Mouse (Mus musculus): ENCODE results near the gene Btbd8.
A peak's percentile ranks its signal among the peaks of the same experiment; 100 is the strongest.

The Btbd8 gene

DNA sequence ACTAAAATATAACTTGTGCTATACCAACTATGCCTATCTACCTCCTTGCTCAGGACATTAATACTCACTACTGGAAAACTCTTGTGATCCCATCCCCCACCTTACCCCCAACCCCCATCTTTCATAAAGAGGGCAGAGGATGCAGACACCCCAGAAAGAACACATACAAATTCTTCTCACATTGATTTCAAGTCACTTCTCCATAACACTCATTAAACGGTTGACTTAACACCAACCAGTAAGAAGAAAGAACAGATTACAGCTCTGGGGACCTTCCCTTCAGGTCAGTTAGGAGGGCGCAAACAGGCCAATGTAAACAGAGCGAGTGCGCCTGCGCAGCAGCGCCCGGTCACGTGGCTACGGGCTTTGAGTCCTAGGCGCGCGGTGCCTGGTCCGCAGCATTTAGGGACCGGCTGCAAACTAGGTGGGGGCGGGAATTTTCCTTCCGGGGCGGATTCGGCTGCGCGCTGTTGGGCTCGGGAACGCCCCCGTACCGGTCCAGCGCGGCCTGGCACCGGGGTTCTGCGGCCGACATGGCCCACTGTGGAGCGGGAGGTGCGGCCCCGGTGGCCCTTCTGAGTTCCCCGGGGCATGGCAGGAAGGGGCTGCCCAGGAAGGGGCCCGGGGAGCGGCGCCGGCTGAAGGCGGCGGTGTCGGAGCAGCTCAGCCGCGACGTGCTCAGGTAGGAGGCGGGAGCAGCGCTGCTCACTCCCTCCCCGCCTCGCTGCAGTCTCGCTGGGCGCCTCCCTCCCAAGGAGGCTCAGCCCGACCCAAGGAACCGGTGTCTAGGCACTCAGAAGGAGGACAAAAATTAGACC lies at the start of gene Btbd8:
Gene Btbd8 (plus strand): TSS at position 534 of the 818 bp plus-strand sequence.
- DNase-seq = peak; percentile 94

DNA sequence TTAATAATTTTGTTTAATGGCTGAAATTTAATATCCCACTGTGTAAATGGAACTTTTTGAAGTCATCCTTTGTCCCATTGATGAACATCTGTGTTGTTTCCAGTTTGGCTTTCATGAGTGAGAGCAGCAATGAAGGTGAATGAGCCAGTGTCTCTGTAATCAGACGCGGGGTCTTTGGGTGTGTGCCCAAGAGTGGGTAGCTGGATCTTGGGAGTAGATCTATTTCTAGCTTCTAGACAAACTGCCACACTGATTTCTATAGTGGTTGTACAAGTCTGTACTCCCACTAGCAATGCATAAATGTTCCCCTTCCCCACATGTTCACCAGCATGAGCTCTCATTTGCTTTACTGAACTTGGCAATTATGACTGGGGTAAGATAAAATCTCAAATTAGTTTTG lies 48.4 kb upstream of the Btbd8 start:
- DNase-seq = no peak

DNA sequence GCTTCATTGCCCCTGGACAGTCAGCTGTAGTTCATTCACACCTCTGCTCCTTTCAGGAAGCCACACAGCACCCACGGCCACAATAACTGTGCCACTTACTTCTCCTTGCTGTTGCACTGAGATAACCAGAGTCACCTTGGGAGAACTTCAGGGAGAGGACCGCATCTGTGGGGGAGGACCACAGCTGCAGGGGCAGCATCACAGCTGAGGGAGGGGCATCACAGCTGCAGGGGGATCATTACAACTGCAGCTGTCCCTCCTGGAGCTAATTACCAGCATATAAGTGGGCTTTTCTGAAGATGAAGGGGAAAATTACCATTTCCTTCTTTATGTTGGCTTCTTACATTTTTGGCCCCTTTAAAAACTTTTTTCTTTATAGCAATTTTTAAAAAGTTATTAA lies 43.4 kb upstream of the Btbd8 start:
- no peak for DNase-seq

DNA sequence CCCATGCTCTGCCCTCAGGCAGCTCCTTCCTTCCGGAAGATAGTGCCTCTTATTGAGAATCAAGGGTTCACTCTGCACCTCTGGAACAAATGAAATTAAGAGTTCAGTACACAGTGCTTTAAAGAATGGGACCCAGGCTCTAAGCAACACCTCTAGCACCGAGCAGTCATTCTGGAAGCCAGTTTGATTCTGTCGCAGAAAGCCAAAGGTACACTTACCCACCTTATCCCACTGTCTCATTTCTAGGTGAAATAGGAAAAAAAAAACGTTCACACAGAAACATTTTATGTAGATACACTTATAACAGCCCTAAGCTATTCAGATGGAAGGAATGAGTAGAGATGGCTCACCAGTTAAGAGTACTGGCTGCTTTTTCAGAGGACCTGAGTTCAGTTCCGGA lies 35.4 kb upstream of the Btbd8 start, which contains the start of gene Ephx4:
Gene Ephx4 (plus strand): TSS at position 301 of the 400 bp plus-strand sequence.
- peak; percentile 13 for DNase-seq

DNA sequence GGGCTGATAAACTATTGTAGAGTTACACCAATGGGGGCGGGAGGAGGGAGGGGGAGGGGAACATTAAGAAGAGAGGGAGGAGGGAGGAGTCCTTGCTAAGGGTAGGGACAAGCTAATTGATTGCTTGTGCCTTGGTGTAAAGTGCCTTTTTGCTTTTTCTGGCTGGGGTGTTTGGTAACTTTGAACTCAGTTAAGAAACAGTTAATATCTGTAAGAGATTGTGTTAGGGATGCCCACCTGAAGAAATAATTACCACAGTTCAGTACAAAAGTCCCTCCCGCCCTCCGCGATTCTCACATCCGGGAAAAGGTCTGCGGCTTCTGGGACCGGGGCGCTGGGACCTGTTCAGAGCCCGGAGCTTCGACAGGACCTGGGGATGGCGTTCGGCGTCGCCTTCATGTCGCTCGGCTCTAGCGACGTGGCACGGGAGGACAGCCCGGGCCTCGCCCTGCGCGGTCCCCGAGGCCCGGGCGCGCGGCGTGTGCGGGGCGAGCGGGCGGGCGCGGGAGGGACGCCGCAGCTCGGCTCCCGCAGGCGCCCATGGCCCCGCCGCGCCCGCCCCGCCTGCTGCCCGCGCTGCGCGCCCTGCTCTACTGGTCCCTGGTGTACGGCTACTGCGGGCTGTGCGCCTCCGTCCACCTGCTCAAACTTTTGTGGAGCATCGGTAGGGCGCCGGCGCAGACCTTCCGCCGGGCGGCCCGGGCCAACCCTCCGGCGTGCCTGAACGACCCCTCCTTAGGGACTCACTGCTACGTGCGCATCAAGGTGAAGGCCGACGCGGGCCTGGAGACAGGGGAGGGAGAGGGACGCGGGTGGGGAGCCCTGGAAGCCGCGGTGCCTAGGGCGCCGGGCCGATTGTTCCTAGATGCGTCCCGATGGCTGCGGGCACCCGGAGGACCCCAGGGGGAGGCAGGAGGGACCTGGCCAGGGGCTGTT lies 34.5 kb upstream of the Btbd8 start:
- peak; percentile 34 for DNase-seq

DNA sequence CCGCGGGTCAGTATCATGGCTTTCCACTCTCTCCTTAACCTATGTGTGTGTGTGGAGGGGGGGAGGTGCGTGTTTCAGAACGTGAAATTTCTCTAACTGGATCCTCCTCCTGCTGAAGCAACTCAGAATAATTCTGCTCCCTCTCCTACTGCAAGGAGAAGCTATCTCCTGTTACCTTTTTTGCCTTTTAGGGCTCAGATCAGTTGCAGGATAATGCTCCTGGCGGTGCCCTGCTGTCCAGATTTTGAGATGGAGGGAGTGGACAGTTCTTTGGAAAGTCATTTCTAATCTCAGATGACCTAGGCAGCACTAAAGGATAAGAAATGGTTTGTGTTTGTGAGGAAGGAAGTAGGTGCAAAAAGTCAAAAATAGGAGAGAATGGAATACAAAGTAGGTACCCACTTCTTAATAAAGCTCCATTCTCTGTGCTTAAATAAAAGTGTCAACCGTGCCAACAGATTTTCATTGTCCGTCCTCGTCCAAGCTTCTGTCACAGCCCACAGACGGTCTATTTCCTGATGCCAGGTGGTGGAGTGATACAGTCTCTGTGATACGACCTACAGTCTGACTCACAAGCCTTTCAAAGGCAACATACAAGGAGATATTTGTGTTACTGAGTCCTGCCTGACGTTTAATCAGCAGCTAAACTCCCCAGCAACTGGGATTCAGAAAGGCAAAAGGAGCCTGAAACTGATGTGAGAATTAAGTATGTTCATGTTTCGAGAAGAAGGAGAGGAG lies 33.7 kb upstream of the Btbd8 start:
- DNase-seq = no peak

GRCm38 (mm10) chr5:107405361-107405760 lies 32.4 kb upstream of the Btbd8 start:
- no peak for DNase-seq

DNA sequence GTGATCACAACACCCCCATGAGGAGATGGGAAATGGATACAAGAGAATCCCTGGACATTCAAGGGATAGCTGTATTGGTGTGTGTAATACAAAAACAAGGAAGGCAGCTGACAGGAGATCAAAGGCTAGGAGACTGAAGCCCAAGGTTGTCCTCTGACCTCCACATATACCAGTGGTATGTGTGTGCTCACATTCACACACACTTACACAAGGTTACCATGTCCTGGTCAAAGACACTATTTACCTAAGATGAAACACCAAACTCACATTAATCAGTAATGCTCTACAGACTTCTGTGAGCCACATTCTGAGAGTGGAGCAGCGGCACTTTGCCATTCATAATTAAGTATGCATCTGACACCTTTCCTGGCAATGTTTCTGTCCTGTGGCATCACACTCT lies 27.5 kb upstream of the Btbd8 start:
- DNase-seq = no peak

DNA sequence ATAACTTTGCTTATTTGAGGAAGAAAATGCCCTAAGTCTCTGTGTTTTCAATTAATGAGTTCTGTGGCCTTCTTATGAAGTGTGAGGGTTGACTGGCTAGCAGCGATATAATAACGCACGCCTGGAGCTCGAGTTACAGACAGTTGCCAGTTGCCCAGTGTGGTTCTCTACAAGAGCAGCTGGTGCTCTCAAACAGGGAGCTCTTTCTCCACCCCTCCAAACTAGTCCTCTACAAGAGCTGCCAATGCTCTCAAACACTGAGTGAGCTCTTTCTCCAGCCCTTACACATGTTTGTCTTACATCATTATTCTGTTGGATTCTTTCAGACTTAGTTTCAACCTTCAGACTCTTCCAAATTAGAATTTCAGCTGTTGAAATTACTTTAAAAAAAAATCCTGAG lies 26.5 kb upstream of the Btbd8 start:
- DNase-seq = no peak

DNA sequence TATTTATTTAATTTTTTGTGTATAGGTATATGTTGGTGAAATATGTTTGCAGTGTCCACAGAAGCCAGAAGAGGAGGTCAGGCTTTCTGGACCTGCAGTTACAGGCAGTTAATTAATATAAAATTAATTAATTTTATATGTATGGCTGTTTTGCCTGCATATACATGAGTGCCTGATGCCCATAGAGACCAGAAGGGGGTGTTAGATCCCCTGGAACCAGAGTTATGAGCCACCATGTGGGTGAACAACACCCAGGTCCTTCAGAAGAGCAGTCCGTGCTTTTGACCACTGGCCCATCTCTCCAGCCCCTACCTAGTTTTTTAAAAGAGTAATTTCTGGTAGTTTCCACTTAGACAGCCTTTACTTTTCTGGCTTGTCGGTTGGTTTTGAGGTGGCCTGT lies 25.5 kb upstream of the Btbd8 start:
- no peak for DNase-seq

- no peak for DNase-seq
Observed at GRCm38 (mm10) chr5:107415098-107415497, 22.7 kb upstream of the Btbd8 start.

- DNase-seq = no peak
Observed at GRCm38 (mm10) chr5:107421676-107422075, 16.1 kb upstream of the Btbd8 start.

- no peak for DNase-seq
Observed at GRCm38 (mm10) chr5:107431249-107431648, 6.5 kb upstream of the Btbd8 start, which contains the start of gene Lpcat2b. Gene Lpcat2b (plus strand): TSS chr5:107431549.

GRCm38 (mm10) chr5:107434001-107434400 lies 3.8 kb upstream of the Btbd8 start:
- no peak for DNase-seq

- no peak for DNase-seq
Observed at GRCm38 (mm10) chr5:107436185-107436584, 1.6 kb upstream of the Btbd8 start.

DNA sequence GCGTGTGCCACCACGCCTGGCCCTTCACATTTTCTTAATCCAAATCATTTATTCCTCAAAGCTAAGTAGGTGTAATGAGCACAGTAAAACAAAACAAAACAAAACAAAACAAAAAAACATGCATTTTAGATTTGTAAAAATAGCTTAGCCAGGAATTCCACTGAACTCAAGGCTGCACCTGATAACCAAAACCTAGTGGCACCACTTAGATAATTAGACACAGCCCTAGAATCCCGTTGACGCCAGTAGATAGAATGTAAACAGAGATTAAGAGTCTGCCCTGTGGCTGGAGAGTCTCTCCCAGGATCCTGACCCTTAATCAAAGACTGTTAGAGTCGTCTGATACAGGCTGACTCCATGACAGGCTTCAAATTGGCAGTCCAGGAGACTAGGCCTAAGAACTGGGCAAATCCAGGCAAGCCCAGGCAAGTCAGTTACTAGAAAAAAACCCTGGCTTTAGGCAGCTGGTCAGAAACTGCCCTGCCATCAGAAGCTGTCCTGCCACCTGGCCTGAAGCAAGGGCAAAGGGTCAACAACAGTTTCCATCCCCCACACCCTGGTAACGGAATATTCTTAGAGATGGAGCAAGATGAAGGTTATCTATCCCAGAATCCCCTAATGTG lies 1.1 kb upstream of the Btbd8 start:
- DNase-seq = no peak

- DNase-seq = no peak
Observed at GRCm38 (mm10) chr5:107438353-107438752, 556 bp downstream of the Btbd8 start.

- DNase-seq = no peak
Observed at GRCm38 (mm10) chr5:107441881-107442280, 4.1 kb downstream of the Btbd8 start.

DNA sequence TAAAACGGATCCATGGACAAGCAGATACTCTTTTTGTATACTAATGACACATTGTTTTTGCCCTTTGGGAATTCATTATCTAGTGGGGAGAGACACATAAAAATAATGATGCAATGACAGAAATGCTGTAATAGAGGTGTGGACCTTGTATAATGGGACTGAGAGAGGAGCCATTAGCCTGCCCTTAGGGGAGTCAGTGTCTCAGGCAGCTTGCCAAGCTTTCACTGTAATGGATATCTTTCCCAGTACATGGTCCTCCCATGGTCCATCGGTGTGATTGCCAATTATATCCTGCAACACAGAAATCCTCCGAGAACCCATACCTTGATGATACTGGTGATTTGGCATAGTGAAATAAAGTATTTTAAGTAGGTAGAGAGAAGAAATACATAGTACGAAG lies 6.5 kb downstream of the Btbd8 start:
- DNase-seq = no peak

DNA sequence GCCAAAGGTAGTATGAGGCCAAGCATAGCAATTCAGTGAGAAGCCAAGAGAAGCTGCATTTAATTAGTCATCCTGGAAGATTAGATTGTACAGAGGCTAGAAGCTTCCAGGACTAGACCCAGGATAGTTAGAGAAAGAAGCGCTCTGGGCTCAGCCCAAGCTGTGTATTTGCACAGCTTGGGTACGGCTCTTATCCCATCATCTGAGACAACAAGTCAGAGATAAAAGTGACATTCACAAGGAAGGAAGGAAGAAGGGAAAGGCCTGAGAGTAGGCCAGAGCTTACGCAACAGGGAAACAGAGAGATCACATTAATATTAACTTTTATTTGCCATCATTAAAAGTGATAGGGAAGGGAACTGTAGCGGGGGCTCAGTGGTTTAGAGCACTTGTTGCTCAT lies 10.2 kb downstream of the Btbd8 start:
- DNase-seq = no peak

- no peak for DNase-seq
Observed at GRCm38 (mm10) chr5:107448784-107449183, 11.0 kb downstream of the Btbd8 start.

GRCm38 (mm10) chr5:107449620-107450019 lies 11.8 kb downstream of the Btbd8 start:
- no peak for DNase-seq

GRCm38 (mm10) chr5:107450299-107450698 lies 12.5 kb downstream of the Btbd8 start:
- no peak for DNase-seq
